Mouse (Mus musculus) ovary, postnatal 36 days (tissue): ENCODE results near the gene Nutf2.

Experiments
- DNase-seq: peaks from one replicate; pipeline ENCODE4 v3.0.0; 2022; ENCODE audit warnings: low spot score, mixed read lengths

Nutf2 gene

DNA sequence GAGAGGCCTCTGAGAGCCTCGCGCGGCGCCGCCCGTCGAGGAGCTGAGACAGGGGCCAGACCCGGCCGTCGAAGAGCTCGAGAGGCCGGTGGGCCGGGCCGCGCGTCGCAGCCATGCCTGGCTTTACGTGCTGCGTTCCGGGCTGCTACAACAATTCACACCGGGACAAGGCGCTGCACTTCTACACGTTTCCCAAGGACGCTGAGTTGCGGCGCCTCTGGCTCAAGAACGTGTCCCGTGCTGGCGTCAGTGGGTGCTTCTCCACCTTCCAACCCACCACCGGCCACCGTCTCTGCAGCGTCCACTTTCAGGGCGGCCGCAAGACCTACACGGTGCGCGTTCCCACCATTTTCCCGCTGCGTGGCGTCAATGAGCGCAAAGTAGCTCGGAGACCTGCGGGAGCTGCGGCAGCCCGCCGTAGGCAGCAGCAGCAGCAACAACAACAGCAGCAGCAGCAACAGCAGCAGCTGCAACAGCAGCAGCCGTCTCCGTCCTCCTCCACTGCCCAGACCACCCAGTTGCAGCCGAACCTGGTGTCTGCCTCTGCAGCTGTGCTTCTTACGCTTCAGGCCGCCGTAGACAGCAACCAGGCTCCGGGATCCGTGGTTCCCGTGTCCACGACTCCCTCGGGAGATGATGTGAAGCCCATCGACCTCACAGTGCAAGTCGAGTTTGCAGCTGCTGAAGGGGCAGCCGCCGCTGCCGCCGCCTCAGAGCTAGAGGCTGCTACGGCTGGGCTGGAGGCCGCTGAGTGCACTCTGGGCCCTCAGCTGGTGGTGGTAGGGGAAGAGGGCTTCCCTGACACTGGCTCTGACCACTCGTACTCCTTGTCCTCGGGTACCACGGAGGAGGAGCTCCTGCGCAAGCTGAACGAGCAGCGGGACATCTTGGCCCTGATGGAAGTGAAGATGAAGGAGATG, 4.9 kb upstream of the Nutf2 start:
- no peak for DNase-seq

GRCm38 (mm10) chr8:105856168-105856835, 4.1 kb upstream of the Nutf2 start:
- DNase-seq, result no peak

- DNase-seq, result no peak
Measured at GRCm38 (mm10) chr8:105858495-105858894, 1.9 kb upstream of the Nutf2 start.

- no peak for DNase-seq
Measured at GRCm38 (mm10) chr8:105859314-105859713, 1.1 kb upstream of the Nutf2 start.

- no peak for DNase-seq
Measured at GRCm38 (mm10) chr8:105861951-105862350, 1.6 kb downstream of the Nutf2 start.

DNA sequence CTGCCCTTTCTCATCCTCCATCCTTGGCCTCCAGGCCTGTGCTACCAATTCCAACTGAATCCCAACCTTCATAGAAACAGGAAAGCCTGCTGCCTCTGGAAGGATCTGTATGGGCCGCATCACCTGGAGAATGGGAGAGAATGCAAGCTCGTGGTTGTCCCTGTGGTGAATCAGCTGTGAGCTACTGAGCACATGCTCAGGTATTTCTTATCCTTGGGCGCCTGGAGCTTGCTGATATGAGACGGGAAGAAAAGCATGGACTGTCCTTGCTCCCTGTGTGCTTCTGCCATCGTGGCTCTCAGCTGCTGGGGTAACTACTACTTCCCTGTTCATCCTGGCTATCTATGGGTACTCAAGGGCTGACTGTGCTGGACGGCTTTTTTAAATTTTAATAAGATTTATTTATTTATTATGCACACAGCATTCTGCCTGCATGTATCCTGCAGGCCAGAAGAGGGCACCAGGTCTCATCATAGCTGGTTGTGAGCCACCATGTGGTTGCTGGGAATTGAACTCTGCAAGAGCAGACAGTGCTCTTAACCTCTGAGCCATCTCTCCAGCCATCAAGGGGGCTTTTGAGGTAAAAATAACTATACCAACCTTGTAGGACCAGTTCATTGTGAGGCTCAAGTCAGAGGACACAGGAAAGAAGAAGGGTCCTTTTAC, 6.1 kb downstream of the Nutf2 start:
- DNase-seq, result no peak

DNA sequence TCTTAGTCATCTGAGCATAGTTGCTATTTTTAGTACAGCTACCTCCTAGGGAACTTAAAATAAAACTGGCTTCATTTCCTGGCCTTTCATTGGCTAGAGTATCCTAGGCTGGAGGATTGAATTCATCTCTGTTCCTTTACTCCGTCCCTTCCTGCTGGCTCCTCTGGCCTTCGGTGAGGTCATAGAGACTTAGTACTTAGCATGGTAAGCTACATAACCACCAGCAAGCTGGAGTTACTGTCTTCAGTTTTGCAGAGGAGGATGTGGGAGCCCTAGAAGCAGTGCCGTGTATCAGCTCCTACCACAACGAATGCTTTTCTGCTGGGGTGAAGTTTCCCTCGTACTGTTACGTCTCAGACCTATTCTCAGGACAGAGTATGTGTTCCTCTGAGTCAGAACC, 13.9 kb downstream of the Nutf2 start:
- no peak for DNase-seq

DNA sequence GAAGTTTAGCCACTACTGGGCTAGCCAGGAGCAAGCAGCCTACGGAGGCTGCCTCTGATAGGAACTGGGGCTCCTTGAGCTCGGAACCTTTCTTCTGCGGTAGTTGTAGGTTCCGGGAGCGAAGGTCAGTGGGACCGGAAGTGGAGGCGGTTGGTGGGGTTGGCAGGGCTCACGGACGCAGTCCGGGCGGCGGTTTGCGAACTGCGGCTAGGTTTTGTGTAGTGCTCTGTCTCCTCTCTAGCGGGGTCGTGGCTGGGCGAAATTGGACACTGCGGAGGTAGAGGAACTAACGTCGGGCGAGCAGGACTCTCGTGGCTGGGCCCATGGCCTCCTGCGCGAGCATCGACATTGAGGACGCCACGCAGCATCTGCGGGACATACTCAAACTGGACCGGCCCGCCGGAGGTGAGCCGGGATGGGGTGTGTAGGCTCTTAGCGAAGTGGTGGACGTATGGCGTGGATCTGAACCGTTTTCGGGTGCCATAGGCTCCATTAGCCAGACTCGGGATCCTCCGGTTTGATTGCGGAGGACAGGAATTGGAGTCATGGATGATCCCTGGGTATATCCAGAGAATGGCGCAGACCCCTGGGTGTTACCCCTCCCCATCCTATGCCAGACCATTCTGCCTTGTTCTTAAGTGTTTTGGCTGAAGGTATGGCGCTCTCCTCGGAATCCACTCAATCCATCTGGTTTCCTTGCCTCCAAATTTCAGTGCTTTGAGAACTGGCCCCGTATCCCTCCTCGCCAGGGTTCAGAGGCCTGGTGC, 20.6 kb downstream of the Nutf2 start, which contains the start of gene Edc4:
Gene Edc4 (plus strand): TSS at position 128 of the 767 bp plus-strand sequence.
- peak; percentile 85 for DNase-seq

GRCm38 (mm10) chr8:105889756-105890465, 29.5 kb downstream of the Nutf2 start:
- DNase-seq, result no peak

DNA sequence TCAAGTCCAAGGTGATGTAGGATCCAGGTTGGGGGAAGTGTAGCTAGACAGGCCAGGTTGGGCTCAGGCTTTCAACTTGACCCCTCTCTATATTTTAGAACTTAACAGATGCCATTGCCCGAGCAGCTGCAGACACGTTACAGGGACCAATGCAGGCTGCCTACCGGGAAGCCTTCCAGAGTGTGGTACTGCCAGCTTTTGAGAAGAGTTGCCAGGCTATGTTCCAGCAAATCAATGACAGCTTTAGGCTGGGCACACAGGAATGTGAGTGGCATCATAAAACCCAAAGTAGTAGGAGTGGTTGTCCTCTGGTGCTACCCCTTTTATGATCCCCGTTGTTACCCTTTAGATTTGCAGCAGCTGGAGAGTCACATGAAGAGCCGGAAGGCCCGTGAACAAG, 30.5 kb downstream of the Nutf2 start:
- DNase-seq, result no peak

- no peak for DNase-seq
Measured at GRCm38 (mm10) chr8:105892432-105892831, 32.1 kb downstream of the Nutf2 start.

DNA sequence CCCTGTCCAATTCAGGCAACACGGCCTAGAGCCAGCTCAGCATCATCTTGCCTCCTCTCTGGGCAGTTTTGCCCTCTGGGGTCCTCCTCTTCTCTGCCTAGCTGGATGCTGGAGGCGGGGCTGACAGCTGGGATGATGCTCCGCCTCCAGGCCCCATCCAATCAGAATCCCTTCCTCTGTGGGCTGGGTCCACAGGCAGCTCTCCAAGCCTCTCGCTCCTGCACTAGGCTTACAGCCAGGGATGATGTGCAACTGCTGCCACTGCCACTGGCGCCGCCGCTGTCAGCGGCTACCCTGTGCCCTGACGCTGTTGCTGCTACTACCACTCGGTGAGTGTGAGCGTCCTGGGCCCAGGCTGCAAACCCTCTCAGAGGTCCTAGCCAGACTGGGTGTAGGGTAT, 33.0 kb downstream of the Nutf2 start, which contains the start of gene Nrn1l:
Gene Nrn1l (plus strand): TSS at position 229 of the 400 bp plus-strand sequence.
- DNase-seq, result peak; percentile 57

GRCm38 (mm10) chr8:105897801-105898480, 37.6 kb downstream of the Nutf2 start:
- no peak for DNase-seq

DNA sequence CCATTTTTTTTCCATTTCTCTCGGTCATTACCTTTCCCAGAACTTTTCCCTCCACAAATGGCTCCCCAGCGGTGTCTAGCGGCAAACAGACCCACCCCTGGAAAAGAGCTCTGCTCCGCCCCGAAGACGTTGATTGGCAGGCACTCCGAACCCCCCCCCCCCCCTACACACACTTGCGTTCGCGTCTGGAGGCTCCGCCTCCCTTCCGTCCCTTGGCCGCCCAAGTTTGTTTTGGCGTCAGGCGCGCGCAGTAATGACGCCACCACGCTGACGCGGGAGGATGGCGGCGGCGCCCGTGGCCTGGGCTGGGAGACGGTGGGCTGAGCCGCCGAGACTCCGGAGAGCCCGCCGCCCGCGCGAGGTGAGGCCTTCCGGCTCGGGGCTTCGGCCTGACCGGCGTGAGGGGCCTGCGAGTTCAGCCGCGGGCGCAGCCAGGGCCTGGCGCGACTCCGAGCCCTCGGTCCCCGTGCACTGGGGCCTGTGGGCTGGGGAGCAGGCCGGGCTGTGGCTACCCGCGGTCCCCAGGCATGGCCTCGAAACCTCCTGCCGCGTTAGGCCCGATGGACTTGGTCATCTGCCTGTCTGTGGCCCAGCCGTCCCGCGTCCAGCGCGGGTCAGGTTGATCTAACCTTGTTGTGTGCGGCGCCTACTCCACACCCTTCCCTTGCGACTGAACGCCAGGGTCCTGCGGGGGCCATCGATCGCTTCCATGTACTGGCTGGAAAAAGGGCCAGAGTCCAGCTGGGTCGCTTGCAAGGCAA, 40.0 kb downstream of the Nutf2 start, which contains the start of gene Pskh1:
Gene Pskh1 (plus strand): TSS at position 262 of the 761 bp plus-strand sequence.
- DNase-seq, result peak; percentile 93

- no peak for DNase-seq
Measured at GRCm38 (mm10) chr8:105900941-105901616, 40.7 kb downstream of the Nutf2 start.

GRCm38 (mm10) chr8:105919390-105919789, 59.0 kb downstream of the Nutf2 start:
- DNase-seq, result no peak

- no peak for DNase-seq
Measured at GRCm38 (mm10) chr8:105925123-105925522, 64.7 kb downstream of the Nutf2 start.
